22 mouse cellular contexts compared by ENCODE assay signal in genomic region chr5:110390631-110391030, GRCm38 (mm10). TPM values are rescaled to one million over a fixed set of nuclear protein-coding genes. Genes with fewer than 3 reads are reported as not detected.
DNase-seq lines count a peak whose midpoint lies in the region; ATAC-seq and TF ChIP-seq lines count a peak whose summit lies in the region.
"Had no signal": no experiment of that assay in that cellular context is flagged by ENCODE, and none has a peak within 500 bp of the region (broad histone marks: within the 10 kb centered on the region; RNA-seq: fewer than 3 reads in every experiment).

No protein-coding gene starts in this region.

- H3K9me3 ChIP-seq in embryonic facial prominence, embryonic 14.5 days (ENCODE audit: control insufficient read depth, low read length) = no peaks in the 10 kb centered on the region
- H3K9me3 ChIP-seq in embryonic facial prominence, embryonic 10.5 days = no peaks in the 10 kb centered on the region
- no peaks in the 10 kb centered on the region for H3K9me3 ChIP-seq in midbrain, embryonic 13.5 days
- H3K9me3 ChIP-seq: forebrain, embryonic 15.5 days; liver, embryonic 15.5 days; neural tube, embryonic 12.5 days had no signal

- no peak overlapping the region for H3K4me3 ChIP-seq in embryonic facial prominence, embryonic 14.5 days (ENCODE audit: low read depth, low read length)
- H3K4me3 ChIP-seq in embryonic facial prominence, embryonic 10.5 days = no peak overlapping the region
- no peak overlapping the region for H3K4me3 ChIP-seq in midbrain, embryonic 13.5 days (replicated peaks)
- no peak overlapping the region for H3K4me3 ChIP-seq in gastrocnemius, adult 2 months
- H3K4me3 ChIP-seq: forebrain, embryonic 15.5 days; heart, adult 2 months; liver, embryonic 15.5 days; neural tube, embryonic 12.5 days had no signal

- peaks cover 15% of the 10 kb centered on the region for H3K4me1 ChIP-seq in embryonic facial prominence, embryonic 14.5 days (ENCODE audit: control insufficient read depth, insufficient read depth, low read length)
- peaks cover 19% of the 10 kb centered on the region for H3K4me1 ChIP-seq in embryonic facial prominence, embryonic 10.5 days
- peaks cover 21% of the 10 kb centered on the region for H3K4me1 ChIP-seq in midbrain, embryonic 13.5 days (replicated peaks)

- DNase-seq in embryonic facial prominence, embryonic 14.5 days (ENCODE audit: low spot score) = peak; percentile 13
- no peak for DNase-seq in embryonic facial prominence, embryonic 10.5 days (ENCODE audit: low spot score)
- peak; percentile 84 for DNase-seq in cerebellum, adult 9-10 months
- peak; percentile 62 to 75 for DNase-seq in kidney, adult 8-10 months
- peak; percentile 64 to 68 for DNase-seq in kidney, postnatal 36 days
- DNase-seq in spleen, adult 18-20 months = no peak
- DNase-seq in gastrocnemius, adult 2 months = no peak
- DNase-seq: adrenal gland, adult 2 months; embryo, embryonic 11 days; heart, adult 2 months; heart, postnatal 36 days; lung, postnatal 14 days; right cerebral cortex, postnatal 4 days; thymus, adult 18-20 months had no signal

- H3K9ac ChIP-seq in embryonic facial prominence, embryonic 14.5 days (ENCODE audit: low read depth, low read length) = no peak overlapping the region
- no peak overlapping the region for H3K9ac ChIP-seq in midbrain, embryonic 13.5 days (replicated peaks)
- H3K9ac ChIP-seq: forebrain, embryonic 15.5 days; liver, embryonic 15.5 days; neural tube, embryonic 12.5 days had no signal

- H3K27ac ChIP-seq in embryonic facial prominence, embryonic 14.5 days (replicated peaks; ENCODE audit: low read depth, low read length) = no peak overlapping the region
- H3K27ac ChIP-seq in embryonic facial prominence, embryonic 10.5 days (replicated peaks) = no peak overlapping the region
- H3K27ac ChIP-seq in midbrain, embryonic 13.5 days = no peak overlapping the region
- no peak overlapping the region for H3K27ac ChIP-seq in gastrocnemius, adult 2 months
- H3K27ac ChIP-seq: forebrain, embryonic 15.5 days; heart, adult 2 months; hindbrain, postnatal 0 days; liver, embryonic 15.5 days; neural tube, embryonic 12.5 days had no signal

- 0 out of 2 replicates have a peak, but pooled peaks cover 4% of the 10 kb centered on the region for H3K36me3 ChIP-seq in embryonic facial prominence, embryonic 14.5 days (ENCODE audit: control insufficient read depth, insufficient read depth, low read length)
- no peaks in the 10 kb centered on the region for H3K36me3 ChIP-seq in embryonic facial prominence, embryonic 10.5 days (replicated peaks)
- H3K36me3 ChIP-seq in midbrain, embryonic 13.5 days = 0 out of 2 replicates have a peak, but pooled peaks cover 5% of the 10 kb centered on the region
- H3K36me3 ChIP-seq: forebrain, embryonic 15.5 days; liver, embryonic 15.5 days; neural tube, embryonic 12.5 days had no signal

- intact Hi-C loops in gastrocnemius, adult 2 months (cut with DNase I) = no loop called here

- no peak for ATAC-seq in embryonic facial prominence, embryonic 14.5 days (ENCODE audit: low read depth)
- ATAC-seq in midbrain, embryonic 13.5 days = no peak
- ATAC-seq: forebrain, embryonic 15.5 days; hindbrain, postnatal 0 days had no signal

- no peak overlapping the region for H3K4me2 ChIP-seq in embryonic facial prominence, embryonic 14.5 days (ENCODE audit: low read depth, low read length)
- no peak overlapping the region for H3K4me2 ChIP-seq in midbrain, embryonic 13.5 days (replicated peaks)
- H3K4me2 ChIP-seq: forebrain, embryonic 15.5 days; liver, embryonic 15.5 days; neural tube, embryonic 12.5 days had no signal

- 0 out of 2 replicates have a peak, but pooled peaks cover 3% of the 10 kb centered on the region for H3K27me3 ChIP-seq in embryonic facial prominence, embryonic 14.5 days (replicated peaks; ENCODE audit: control insufficient read depth, insufficient read depth, low read length)
- H3K27me3 ChIP-seq in embryonic facial prominence, embryonic 10.5 days (replicated peaks; ENCODE audit: low read depth, poor library complexity, severe bottlenecking) = peaks cover 14% of the 10 kb centered on the region
- H3K27me3 ChIP-seq in midbrain, embryonic 13.5 days = no peaks in the 10 kb centered on the region
- H3K27me3 ChIP-seq: forebrain, embryonic 15.5 days had no signal

- WGBS in embryonic facial prominence, embryonic 14.5 days = 85% methylated on average over 4 of the region's 4 CpGs
- WGBS in embryonic facial prominence, embryonic 10.5 days = 84% methylated on average over 4 of the region's 4 CpGs
- WGBS in midbrain, embryonic 13.5 days = 92% methylated on average over 4 of the region's 4 CpGs

- no peak for TF ChIP-seq CTCF in gastrocnemius, adult 2 months (IDR thresholded peaks at IDR 0.05)

RNA-seq across cellular contexts. Expression of gene Lrcol1, which starts 46.1 kb away (rescaled TPM):
- polyA plus RNA-seq in embryonic facial prominence, embryonic 14.5 days (2014; fragmentation: Nextera tagmentation; extraction: Ambion mirVana) = not detected in 2 replicates
- not detected in 2 replicates for polyA plus RNA-seq in embryonic facial prominence, embryonic 10.5 days (2016; fragmentation: Nextera tagmentation; extraction: Ambion mirVana)
- not detected in 2 replicates for polyA plus RNA-seq in midbrain, embryonic 13.5 days (2015; fragmentation: Nextera tagmentation; extraction: Ambion mirVana)
- total RNA-seq in gastrocnemius, adult 2 months (2021) = not detected
- total RNA-seq: adrenal gland, adult 2 months; heart, adult 2 months; heart, postnatal 36 days; hindbrain, postnatal 0 days; left cerebral cortex, adult 18-20 months; megakaryocyte-erythroid progenitor cell, adult 5-6 weeks had no signal
- polyA plus RNA-seq: adrenal gland, adult 2 months; forebrain, embryonic 15.5 days; heart, adult 2 months; limb, embryonic 11.5 days; liver, embryonic 15.5 days; neural tube, embryonic 12.5 days had no signal

RNA-seq across cellular contexts. Expression of gene P2rx2, which starts 47.6 kb away (rescaled TPM):
- 2.3 and 2.4 TPM in 2 replicates for polyA plus RNA-seq in embryonic facial prominence, embryonic 14.5 days (2014; fragmentation: Nextera tagmentation; extraction: Ambion mirVana)
- 0.87 and 0.95 TPM in 2 replicates for polyA plus RNA-seq in embryonic facial prominence, embryonic 10.5 days (2016; fragmentation: Nextera tagmentation; extraction: Ambion mirVana)
- 3.2 and 3.8 TPM in 2 replicates for polyA plus RNA-seq in midbrain, embryonic 13.5 days (2015; fragmentation: Nextera tagmentation; extraction: Ambion mirVana)
- total RNA-seq in gastrocnemius, adult 2 months (2021) = not detected
- total RNA-seq: heart, adult 2 months; heart, postnatal 36 days; megakaryocyte-erythroid progenitor cell, adult 5-6 weeks had no signal
- polyA plus RNA-seq: liver, embryonic 15.5 days had no signal

RNA-seq across cellular contexts. Expression of gene Fbrsl1, which starts 57.7 kb away (rescaled TPM):
- polyA plus RNA-seq in embryonic facial prominence, embryonic 14.5 days (2014; fragmentation: Nextera tagmentation; extraction: Ambion mirVana) = 14.6 and 14.7 TPM in 2 replicates
- polyA plus RNA-seq in embryonic facial prominence, embryonic 10.5 days (2016; fragmentation: Nextera tagmentation; extraction: Ambion mirVana) = 21.5 and 23.5 TPM in 2 replicates
- 16.1 and 20.6 TPM in 2 replicates for polyA plus RNA-seq in midbrain, embryonic 13.5 days (2015; fragmentation: Nextera tagmentation; extraction: Ambion mirVana)
- 10 to 100 TPM; 32.7 to 36.8 TPM for total RNA-seq in gastrocnemius, adult 2 months (2021)

Comparison
In these comparisons a context has a peak if more than half of its experiments do, and no peak if none do; other contexts are left out.
1. DNase-seq: peak in embryonic facial prominence, embryonic 14.5 days (single experiment), cerebellum, adult 9-10 months (single experiment), kidney, adult 8-10 months (2 of 2) and kidney, postnatal 36 days (2 of 2); none in embryonic facial prominence, embryonic 10.5 days (single experiment), spleen, adult 18-20 months (0 of 2) and gastrocnemius, adult 2 months (single experiment).